Mouse (Mus musculus): ENCODE data around the gene Spsb1.
A peak's percentile ranks its signal among the peaks of the same experiment; 100 is the strongest.

Gene Spsb1

GRCm38 (mm10) chr4:149983921-149984645, 29.2 kb upstream of the Spsb1 start:
- DNase-seq (ENCODE audit: low read depth, low spot score), result no peak

GRCm38 (mm10) chr4:149982154-149982553, 27.3 kb upstream of the Spsb1 start:
- DNase-seq (ENCODE audit: low read depth, low spot score), result no peak

DNA sequence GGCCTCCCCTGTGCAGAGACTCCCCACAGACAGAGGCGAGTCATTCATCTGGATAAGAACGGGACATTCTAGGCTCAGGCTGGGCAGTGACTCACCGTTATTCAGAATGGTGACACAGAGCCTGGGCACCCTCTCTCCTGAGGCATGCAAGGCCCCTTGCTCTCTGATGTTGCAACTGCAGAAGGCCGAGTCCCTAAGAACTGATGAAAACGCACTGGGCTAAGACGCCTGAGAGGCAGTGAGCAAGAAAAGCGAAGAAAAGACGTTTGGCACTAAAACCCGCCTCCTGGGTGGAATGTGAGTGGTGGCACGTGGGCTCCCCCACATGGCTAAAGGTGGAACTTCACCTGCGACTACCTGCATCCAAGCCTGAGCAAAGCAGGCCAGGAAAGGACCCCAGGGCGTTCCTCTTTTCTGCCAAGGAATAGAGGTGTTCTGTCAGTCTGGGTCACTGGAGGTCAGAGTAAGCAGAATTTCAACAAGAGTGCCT, 25.0 kb upstream of the Spsb1 start:
- DNase-seq (ENCODE audit: low read depth, low spot score), result peak; percentile 88

DNA sequence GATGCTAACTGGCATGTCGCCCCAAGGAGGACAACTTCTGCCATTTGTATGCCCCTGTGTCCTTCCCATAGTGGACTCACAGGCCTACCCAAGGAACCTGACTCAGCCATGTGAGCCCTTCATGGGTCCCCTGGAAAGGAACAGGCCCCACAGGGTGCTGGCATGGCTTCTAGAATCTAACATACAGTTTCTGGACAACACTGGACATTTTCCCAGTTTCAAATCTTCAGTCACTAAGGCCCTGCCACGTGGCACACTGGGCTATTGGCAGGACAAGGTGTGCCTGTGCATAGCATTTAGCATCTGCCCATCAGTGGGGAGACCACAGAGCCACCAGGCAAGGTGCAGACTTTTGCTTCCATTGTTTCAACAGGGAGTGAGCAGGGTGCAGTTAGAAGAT, 24.0 kb upstream of the Spsb1 start:
- DNase-seq (ENCODE audit: low read depth, low spot score), result no peak

DNA sequence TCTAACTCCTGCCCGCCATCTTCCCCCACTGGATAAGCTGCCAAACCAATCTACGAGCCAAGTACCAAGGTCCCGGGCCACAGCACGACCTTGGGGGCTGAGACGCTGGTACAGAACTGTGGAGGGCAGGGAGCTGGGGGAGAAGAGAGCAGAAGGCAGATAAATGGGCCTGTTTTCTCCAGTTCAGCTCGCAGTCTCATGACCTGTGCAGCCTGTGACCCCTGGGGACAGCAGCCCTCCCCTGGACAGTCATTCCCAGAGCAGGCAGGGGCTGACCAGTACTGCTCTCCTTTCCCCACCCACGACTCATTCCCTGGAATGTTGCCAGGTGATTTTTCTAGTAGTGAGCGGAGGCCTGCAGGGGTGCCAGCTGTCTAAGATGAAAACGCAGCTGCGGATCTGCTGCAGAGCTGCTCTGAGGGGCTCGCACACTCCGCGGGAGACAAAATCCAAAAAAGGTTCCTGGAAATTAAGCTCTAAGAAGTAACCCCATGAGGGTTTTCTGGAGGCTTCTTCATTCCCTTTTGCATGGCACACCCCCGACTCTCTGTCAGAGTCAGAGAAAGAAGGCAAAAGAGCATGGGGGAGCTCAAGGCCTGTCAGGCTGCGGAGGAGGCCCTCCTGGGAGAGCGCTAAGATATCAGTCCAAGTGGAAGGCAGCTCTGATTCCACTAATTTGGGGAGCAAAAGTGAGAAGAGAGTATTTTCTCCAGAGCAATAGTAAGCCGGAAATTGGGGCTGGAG, 23.1 kb upstream of the Spsb1 start:
- no peak for DNase-seq (ENCODE audit: low read depth, low spot score)

GRCm38 (mm10) chr4:149977181-149977580, 22.3 kb upstream of the Spsb1 start:
- no peak for DNase-seq (ENCODE audit: low read depth, low spot score)

- DNase-seq (ENCODE audit: low read depth, low spot score), result peak; percentile 44
These were observed 20.9 kb upstream of the Spsb1 start for GRCm38 (mm10) chr4:149975730-149976254.

GRCm38 (mm10) chr4:149975291-149975690, 20.4 kb upstream of the Spsb1 start:
- peak; percentile 26 for DNase-seq (ENCODE audit: low read depth, low spot score)

DNA sequence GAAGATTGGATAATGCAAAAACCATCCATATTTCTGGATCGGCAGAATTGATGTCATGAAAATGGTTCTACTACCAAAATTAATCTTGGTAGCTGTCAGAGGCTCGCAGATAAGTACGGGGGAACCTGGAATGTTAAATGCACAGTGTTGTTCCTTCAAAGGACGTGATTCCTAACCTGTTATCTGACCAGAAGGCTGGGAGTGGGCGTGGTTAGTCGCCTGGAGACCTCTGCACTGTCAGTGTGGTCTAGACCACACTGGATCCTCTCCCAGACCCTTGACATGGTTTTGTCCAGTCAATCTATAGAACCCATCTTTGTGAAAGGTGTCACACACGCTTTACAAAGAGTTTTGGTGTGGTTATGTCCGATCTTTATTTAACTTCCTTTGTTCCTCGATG, 16.6 kb upstream of the Spsb1 start:
- DNase-seq (ENCODE audit: low read depth, low spot score), result peak; percentile 51

DNA sequence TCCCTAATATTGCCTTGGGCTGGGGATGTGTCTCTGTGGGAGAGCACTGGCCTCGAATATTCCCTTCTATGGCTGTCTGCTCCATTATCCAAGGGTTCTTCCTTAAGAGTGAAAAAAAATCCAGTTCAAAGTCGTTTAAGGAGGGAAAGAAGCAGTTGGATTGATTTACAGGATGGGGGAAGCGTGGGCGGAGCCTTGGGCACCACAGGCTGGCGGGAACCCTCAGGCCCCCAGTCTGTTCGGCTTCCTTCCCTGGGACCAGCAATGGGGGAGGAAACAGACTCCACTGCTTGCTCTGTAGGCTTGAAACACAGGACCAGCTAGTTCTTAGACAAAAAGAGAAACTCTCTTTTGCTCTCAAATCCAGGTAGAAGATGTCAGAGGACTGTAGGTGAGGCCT, 13.7 kb upstream of the Spsb1 start:
- DNase-seq (ENCODE audit: low read depth, low spot score), result no peak

- DNase-seq (ENCODE audit: low read depth, low spot score), result no peak
These were observed 12.1 kb upstream of the Spsb1 start for GRCm38 (mm10) chr4:149966963-149967362.

DNA sequence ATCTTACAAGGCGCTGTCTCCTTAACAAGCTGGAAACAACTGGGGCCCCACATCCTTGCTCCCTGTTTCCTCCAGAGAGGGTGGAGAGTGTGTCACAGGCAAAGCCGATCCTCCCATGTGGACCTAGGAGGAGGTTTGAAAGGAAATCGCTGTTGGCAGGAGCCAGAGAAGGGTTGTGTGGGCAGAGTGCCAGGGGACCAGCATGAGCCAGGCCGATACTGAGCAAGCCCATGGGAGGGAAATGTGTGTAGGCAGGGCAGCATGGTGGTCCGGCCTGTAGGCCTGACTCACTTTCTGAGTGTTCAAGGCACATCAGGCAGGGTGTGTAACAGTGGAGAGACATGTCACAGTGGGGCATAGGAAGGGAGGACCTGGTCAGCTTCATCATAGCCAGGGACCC, 11.4 kb upstream of the Spsb1 start:
- no peak for DNase-seq (ENCODE audit: low read depth, low spot score)

DNA sequence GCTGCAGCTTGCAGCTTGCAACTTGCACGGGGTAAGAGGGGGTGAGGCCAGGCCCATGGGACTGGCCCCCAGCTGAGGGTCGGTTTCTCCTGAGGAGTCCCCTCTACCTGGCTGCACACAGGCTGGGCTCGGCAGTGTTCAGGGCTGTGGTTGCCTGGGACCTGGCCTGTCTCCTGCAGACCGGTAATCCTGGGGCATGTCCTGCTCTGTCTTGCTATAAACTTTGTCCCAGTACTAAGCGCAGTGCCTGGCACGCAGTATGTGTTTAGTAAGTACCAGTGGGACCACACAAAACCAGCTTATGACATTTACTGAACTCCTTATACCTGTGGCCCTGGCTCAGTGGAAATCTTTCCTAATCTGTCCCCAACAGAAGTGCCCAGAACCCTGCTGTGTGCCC, 10.8 kb upstream of the Spsb1 start:
- no peak for DNase-seq (ENCODE audit: low read depth, low spot score)

- no peak for DNase-seq (ENCODE audit: low read depth, low spot score)
These were observed 10.4 kb upstream of the Spsb1 start for GRCm38 (mm10) chr4:149965242-149965641.

- no peak for DNase-seq (ENCODE audit: low read depth, low spot score)
These were observed 9.9 kb upstream of the Spsb1 start for GRCm38 (mm10) chr4:149964770-149965169.

GRCm38 (mm10) chr4:149964285-149964684, 9.4 kb upstream of the Spsb1 start:
- no peak for DNase-seq (ENCODE audit: low read depth, low spot score)

DNA sequence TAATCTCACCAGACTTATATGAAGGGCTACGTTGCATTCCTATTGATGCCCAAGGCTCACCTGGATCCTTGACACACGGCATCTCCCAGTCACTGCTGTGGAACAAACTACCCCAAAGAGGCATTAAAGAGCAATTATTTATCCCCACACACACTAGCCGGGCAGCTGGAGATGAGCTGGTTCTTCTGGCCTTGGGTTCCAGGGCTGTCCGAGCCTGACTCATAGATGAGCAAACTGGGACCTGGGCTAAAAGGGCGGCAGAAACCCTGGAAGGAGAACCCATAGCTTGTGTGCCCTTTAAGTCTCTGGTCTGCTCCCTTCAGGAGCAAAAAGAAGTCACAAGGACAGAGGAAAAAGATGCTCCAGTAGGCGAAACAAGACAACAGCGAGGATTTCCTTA, 5.5 kb upstream of the Spsb1 start:
- DNase-seq (ENCODE audit: low read depth, low spot score), result no peak

GRCm38 (mm10) chr4:149959816-149960215, 5.0 kb upstream of the Spsb1 start:
- DNase-seq (ENCODE audit: low read depth, low spot score), result peak; percentile 87

GRCm38 (mm10) chr4:149958566-149958965, 3.7 kb upstream of the Spsb1 start:
- DNase-seq (ENCODE audit: low read depth, low spot score), result peak; percentile 85

DNA sequence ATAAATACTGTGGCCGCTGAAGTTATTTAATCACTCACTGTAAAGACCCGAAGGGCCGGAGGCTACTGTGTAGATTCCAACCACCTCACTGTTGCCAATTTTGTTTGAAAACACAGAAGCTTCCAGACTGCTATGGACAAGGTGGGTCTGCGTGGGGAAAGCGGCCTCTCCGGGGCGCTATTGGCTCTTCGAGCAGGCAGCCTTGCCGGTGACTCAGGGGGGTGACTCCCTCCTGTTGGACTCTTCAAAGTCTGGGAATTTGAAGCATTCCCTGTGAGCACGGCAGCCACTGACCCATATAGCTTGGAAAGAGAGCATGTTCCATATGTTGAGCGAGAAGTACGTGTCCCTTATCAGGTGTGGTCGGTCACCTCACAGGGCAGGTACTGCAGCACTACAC, 1.2 kb upstream of the Spsb1 start:
- no peak for DNase-seq (ENCODE audit: low read depth, low spot score)

DNA sequence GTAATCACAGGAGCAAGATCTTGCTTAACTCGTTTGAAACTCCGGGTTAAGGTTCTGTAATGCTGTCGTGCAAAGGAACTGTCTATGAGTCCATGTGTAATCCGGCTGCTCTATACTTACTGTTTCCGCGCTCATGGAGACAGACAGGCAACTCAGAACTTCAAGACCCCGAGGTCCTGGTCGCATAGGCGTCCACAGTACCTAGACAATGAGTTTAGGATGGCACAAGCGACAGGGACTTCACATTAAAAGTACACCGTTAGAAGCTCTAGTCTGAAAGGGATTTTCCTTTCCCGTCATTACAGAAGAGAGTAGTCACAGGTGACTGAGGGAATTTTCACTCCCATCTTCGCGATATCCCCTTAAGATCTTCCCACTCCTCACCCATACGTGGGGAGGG, 788 bp upstream of the Spsb1 start:
- no peak for DNase-seq (ENCODE audit: low read depth, low spot score)

- peak; percentile 51 for DNase-seq (ENCODE audit: low read depth, low spot score)
These were observed 992 bp downstream of the Spsb1 start for GRCm38 (mm10) chr4:149953621-149954481.
